Mouse (Mus musculus) frontal cortex, postnatal 36 days (tissue): ENCODE data around the gene Grin1.
"Not testable (repeated sequence)": the region's sequence is repeated elsewhere in the genome, so short reads cannot be mapped to it uniquely, and the experiment has no call there.

Source experiments
- DNase-seq, 2 experiments: peaks; one replicate each; pipeline ENCODE4 v3.0.0; 2022; ENCODE audit warnings: low spot score in 2 of 2

Grin1 gene

DNA sequence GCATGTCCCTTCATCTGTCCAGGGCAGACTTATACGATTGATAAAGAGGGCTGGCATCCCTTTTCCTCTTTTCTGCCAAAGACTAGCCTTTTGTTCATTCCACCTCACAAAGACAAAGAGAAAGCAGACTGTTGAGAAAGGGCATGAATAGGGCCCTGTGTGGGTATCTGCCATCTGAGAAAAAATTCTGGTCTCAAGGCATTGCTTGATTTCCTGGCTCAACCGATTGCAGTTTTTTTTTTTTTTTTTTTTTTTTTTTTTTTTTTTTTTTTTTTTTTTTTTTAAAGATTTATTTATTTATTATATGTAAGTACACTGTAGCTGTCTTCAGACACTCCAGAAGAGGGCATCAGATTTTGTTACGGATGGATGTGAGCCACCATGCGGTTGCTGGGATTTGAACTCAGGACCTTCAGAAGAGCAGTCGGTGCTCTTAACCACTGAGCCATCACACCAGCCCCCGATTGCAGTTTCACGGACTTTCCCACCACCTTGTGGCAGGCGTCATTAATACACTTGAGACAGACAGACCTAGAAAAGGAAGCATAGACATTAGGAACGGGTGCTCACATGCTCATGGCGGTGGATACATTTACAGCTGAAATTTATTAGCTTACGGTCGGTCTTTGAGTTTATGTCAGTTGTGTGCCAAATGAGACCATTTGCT lies 62.4 kb downstream of the Grin1 start:
- not testable (repeated sequence) for DNase-seq

DNA sequence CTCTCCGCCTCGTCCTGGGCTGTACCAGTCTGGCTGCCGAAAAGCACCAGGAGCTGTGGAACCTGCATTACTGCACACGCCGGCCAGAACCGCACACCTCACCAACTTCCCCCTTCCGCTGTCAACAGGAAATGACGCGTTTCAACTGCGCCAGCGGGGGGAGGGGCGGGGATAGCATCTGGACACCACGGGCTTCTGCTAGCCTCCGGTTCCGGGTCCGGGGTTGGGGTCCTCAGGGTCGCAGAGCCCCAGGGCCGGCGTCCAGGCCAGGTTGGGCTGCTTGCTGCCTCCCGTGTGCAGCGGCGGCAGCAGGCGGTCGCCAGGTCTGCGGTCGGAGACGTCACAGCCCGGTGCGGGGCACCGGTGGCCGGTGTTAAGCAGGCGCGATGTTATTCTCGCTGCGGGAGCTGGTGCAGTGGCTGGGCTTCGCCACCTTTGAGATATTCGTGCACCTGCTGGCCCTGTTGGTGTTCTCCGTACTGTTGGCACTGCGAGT lies 63.7 kb downstream of the Grin1 start, which contains the start of gene Tmem203:
Gene Tmem203, plus strand, starts transcription at position 156 of the 496 bp plus-strand sequence.
- DNase-seq = peak; percentile 88 to 89

DNA sequence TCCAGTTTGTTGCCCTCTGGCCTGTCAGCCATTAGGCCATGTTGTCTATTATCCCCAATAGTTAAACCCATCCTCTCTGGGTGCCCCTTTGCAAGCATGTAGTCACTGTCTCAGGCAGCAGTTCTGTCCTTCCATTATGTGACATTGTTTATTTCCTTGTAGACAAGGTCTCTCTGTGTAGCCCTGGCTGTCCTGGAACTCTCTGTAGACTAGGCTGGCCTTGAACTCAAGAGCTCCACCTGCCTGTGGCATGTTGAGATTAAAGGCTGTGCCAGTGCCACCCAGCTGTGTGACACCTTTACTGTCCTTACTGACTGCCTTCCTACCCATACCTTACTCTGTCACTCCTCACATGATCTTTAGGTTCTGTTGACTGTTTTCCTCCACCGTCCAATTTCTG lies 66.7 kb downstream of the Grin1 start:
- no peak for DNase-seq

DNA sequence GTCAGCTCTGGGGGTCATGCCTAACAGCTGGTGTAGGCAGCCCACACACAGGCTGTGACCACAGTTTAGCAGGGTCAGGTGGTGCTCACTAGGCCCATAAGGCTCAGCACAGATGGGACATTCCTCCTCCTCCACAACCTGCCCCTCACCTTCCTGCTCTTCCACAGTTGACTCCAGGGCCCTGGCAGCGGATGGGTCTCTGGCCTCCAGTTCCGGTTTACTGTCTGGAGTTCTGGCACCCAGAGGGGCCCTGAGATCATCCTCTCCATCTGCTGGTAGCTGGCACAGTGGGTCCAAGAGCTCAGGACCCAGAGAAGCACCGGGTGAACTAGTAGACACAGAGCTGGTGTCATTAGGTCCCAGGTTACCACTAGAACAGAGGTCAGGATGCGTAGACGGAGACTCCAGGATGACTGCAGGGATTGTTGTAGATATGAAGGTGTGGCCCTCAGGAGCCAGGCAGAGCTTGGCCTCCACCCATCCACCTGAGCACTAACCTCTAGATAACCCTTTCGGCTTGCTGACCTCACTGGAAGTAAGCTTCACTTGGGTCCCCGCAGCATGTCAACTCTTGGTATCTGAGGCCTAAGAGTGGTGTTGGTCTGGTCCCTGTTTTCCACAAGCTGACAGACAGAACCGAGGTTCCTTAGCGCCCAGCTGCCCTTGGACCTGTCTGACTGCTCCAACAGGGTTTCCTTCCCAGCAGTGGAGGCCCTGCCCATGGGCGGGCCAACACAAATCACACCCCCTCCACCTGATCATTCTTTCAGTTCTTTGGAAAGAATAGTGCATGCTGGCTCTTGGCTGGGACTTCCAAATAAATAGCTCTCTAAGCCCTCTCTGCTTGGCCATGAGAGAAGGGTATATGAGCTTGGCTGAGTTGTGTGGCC lies 72.6 kb downstream of the Grin1 start, which contains the start of gene AL732309.1:
Gene AL732309.1, minus strand, starts transcription at position 681 of the 890 bp plus-strand sequence.
- no peak for DNase-seq

DNA sequence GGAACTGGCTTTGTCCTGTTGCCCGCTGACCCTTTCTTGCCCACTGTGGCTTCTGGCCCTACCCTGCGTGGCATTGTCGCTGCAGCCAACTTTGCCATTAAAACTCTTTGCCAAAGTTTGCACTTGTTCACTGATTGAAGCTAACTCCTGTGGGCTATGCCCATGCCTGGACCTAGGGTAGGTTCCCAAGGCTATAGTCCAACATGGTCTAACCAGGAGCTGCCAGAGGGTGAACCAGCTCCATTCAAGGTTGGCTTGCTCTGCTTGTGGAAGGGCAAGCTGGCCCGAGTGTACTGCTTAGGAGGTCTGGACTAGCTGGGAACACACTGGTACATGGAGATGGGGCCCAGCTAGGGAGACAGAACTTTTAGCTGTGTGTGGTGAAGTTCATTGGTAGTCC lies 74.8 kb downstream of the Grin1 start:
- DNase-seq = no peak

DNA sequence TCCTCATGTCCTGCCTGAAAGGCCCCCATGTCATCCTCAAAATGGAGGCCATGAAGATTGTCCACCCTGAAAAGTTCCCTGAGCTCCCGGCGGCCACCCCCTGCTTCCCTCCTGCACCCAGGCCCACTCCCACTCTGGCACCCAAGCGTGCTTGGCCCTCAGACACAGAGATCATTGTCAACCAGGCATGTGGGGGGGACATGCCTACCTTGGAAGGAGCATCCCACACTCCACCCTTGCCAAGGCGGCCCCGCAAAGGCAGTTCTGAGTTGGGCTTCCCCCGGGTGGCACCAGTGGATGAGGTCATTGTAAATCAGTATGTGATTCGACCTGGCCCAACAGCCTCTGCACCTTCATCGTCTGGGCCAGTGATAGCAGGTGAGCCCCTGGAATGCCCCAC lies 75.6 kb downstream of the Grin1 start:
- no peak for DNase-seq

DNA sequence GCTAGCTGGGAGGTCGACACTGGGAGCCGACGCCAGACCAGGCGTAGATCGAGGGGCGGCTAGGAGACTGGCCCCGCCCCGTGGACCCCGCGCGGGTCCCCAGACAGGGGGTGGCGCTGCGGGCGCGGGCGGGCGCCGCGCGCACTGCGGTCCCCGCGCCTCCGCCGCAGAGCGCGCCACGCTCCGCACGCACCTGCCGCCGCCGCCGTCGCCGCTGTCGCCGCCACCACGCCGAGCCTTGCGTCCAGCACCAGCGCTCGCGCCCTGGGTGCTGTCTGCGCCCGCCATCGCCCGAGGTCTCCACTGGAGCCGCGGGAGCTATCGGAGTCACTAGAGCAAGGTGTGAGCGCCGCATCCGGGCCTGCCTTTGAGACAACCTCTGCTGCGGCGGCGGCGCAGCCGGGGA lies 76.9 kb downstream of the Grin1 start, which contains the start of the genes Rnf208 and Cysrt1:
Gene Rnf208, plus strand, starts transcription at position 155 of the 406 bp plus-strand sequence.
Gene Cysrt1, minus strand, starts transcription at position 352 of the 406 bp plus-strand sequence.
- no peak for DNase-seq

DNA sequence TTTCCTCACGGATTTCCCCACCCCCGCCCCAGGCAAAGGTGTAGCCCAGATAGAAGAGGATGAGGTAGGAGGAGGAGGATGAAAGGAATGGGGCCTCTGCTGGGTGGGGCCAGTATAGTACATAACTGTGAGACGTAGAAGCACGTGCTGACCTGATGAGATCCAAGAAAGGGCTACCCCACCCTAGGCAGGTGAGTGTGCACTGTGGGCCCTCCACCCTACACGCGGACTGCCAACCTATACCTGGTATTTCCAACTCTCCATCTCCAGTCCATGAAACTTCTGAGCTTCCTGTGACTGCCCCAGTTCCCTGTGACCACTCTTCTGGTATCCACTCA lies 77.6 kb downstream of the Grin1 start:
- DNase-seq = no peak
